Mouse (Mus musculus): ENCODE results near the gene Ppox. TPM values are rescaled to one million over a fixed set of nuclear protein-coding genes. Genes with fewer than 3 reads are reported as not detected.

Ppox gene
- polyA plus RNA-seq, 1 experiment from 2014 or later = 205 TPM

DNA sequence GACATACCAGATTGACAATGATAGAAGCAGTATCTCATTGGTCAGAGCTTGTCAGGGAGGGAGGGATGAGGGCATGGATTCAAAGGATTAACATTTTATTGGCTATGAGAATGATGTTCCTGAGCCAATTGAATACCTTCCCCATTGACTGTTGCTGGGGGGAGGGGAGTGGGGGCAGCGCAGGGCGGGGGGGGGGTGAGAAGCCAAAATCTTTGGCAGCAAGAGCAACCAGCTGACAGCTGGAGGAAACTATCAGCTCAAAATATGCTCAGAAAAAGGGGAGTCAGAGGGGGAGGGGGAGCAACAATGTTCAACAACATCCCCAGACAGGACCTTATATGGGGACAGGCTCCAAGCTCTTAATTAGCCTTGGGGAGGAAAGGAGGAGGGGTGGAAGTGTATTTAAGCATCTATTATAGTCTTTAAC, 17.8 kb downstream of the Ppox start:
- Histone ChIP-seq H3K27me3 (ENCODE audit: control insufficient read depth, insufficient read depth, low read depth, low read length) (peaks cover 16% of the 10 kb centered on the region), H3K9me3 (replicated peaks; ENCODE audit: control insufficient read depth, low read length) (no peaks in the 10 kb centered on the region), H3K4me3 (ENCODE audit: low read depth, low read length) (no peak overlapping the region), H3K4me2 (ENCODE audit: low read depth, low read length) (peak overlapping the region; percentile 10; the same call in 1 of the 2 replicates), H3K9ac (ENCODE audit: low read depth, low read length) (no peak overlapping the region), H3K27ac (ENCODE audit: low read length) (no peak overlapping the region), H3K4me1 (ENCODE audit: control insufficient read depth, low read depth, low read length) (peaks cover 7% of the 10 kb centered on the region), H3K36me3 (ENCODE audit: control insufficient read depth, insufficient read depth) (no peaks in the 10 kb centered on the region)
- whole genome bisulfite sequencing (ENCODE audit: insufficient replicate concordance) = 0% methylated on average over 2 of the region's 2 CpGs
- peak; percentile 48 for ATAC-seq (ENCODE audit: low read depth)

DNA sequence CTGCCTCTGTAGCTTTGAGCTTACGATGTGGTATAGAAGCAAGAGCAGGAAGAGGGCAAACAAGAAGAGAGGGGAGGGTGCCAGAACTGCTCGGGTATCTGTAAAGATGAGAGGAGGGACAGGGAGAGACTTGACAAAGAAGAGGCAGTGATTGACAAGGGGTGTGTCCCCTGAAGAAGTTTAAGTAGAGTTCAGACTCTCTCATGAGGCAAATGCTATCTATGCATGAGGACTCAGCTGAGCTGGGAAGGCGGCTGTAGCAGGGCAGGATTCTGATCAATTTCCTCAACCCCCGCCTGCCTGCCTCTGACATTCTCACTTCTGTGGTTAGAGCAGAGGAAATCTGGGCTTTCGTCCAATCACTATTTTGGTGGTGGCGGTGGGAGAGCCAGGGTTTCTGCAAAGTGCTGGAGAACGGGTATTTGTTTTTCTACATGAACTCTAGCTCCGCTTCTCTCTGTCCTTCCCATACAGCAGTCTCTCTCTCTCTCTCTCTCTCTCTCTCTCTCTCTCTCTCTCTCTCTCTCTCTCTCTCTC, 18.3 kb downstream of the Ppox start:
- ATAC-seq (ENCODE audit: low read depth) = peak; percentile 26
- 2% methylated on average over 8 of the region's 8 CpGs for WGBS (ENCODE audit: insufficient replicate concordance)
- Histone ChIP-seq H3K36me3 (ENCODE audit: control insufficient read depth, insufficient read depth) (no peaks in the 10 kb centered on the region), H3K27me3 (ENCODE audit: control insufficient read depth, insufficient read depth, low read depth, low read length) (peaks cover 16% of the 10 kb centered on the region), H3K9ac (ENCODE audit: low read depth, low read length) (no peak overlapping the region), H3K9me3 (replicated peaks; ENCODE audit: control insufficient read depth, low read length) (no peaks in the 10 kb centered on the region), H3K27ac (ENCODE audit: low read length) (peak overlapping the region; percentile 28; the same call in 1 of the 2 replicates), H3K4me1 (ENCODE audit: control insufficient read depth, low read depth, low read length) (peaks cover 7% of the 10 kb centered on the region), H3K4me2 (ENCODE audit: low read depth, low read length) (peak overlapping the region; percentile 10), H3K4me3 (ENCODE audit: low read depth, low read length) (no peak overlapping the region)

DNA sequence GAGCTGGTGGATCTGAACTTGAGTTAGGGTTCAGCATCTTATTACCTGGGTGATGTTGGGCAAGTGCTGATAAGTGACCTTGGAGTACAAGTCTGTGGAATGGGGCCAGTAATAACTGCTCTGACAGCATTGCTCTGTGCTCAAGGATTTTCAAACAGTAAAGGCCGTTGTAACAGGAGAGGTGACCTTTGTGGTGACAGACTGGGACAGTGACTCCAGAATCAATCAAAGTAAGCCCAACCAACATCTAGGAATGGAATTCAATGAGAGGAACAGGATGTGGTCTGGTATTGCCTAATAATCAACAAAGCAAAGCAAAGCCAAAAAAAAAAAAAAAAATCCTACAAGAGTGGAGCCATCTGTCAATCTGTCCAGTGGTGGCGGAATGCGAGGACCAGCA, 20.7 kb downstream of the Ppox start:
- Histone ChIP-seq H3K4me2 (ENCODE audit: low read depth, low read length) (no peak overlapping the region), H3K4me1 (ENCODE audit: control insufficient read depth, low read depth, low read length) (peaks cover 4% of the 10 kb centered on the region; the same call in 1 of the 2 replicates), H3K36me3 (ENCODE audit: control insufficient read depth, insufficient read depth) (no peaks in the 10 kb centered on the region), H3K27ac (ENCODE audit: low read length) (no peak overlapping the region), H3K27me3 (ENCODE audit: control insufficient read depth, insufficient read depth, low read depth, low read length) (peaks cover 16% of the 10 kb centered on the region), H3K9ac (ENCODE audit: low read depth, low read length) (no peak overlapping the region), H3K9me3 (replicated peaks; ENCODE audit: control insufficient read depth, low read length) (no peaks in the 10 kb centered on the region), H3K4me3 (ENCODE audit: low read depth, low read length) (no peak overlapping the region)
- ATAC-seq (ENCODE audit: low read depth) = no peak
- WGBS (ENCODE audit: insufficient replicate concordance) = 22% methylated on average over 3 of the region's 3 CpGs

DNA sequence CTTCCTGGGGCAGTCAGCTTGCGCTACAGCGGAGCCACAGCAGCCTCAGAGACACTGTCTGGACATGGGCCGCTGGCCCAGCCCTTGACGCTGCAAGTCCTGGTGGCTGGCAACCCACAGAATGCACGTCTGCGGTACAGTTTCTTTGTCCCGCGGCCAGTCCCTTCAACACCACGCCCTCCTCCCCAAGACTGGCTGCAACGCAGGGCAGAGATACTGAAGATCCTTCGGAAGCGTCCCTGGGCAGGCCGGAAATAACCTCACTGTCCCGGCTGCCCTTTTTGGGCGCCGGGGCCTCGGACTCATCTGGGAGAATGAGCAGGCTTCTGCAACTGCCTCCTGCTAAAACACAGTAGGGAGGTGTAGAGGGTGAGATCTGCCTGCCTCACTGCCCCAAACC, 22.1 kb downstream of the Ppox start:
- WGBS (ENCODE audit: insufficient replicate concordance) = 63% methylated on average over 17 of the region's 17 CpGs

DNA sequence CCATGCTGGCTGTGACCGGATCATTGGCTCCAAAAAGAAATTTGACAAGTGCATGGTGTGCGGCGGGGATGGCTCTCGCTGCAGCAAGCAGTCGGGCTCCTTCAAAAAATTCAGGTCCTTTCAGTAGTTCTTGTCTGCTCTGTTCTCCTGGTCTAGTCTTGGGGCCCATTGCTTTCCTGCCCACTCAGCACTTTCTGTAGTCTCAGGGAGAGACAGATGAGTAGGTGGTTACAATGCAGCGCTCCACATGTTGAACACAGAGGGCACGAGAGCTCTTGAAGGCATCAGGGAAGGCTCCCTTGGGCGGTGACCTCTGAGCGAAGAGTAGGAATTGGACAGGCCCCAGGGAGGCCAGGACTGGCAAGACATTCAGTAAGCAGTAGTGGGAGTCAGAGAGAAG, 23.2 kb downstream of the Ppox start:
- Histone ChIP-seq H3K36me3 (ENCODE audit: control insufficient read depth, insufficient read depth) (no peaks in the 10 kb centered on the region), H3K9me3 (replicated peaks; ENCODE audit: control insufficient read depth, low read length) (no peaks in the 10 kb centered on the region), H3K4me2 (ENCODE audit: low read depth, low read length) (no peak overlapping the region), H3K9ac (ENCODE audit: low read depth, low read length) (no peak overlapping the region), H3K27ac (ENCODE audit: low read length) (no peak overlapping the region), H3K4me3 (ENCODE audit: low read depth, low read length) (no peak overlapping the region), H3K27me3 (ENCODE audit: control insufficient read depth, insufficient read depth, low read depth, low read length) (peaks cover 16% of the 10 kb centered on the region), H3K4me1 (ENCODE audit: control insufficient read depth, low read depth, low read length) (peaks cover 4% of the 10 kb centered on the region; the same call in 1 of the 2 replicates)
- WGBS (ENCODE audit: insufficient replicate concordance) = 63% methylated on average over 9 of the region's 9 CpGs
- ATAC-seq (ENCODE audit: low read depth) = no peak

More for the DNA sequence above, 22.1 kb downstream of the Ppox start:
- ATAC-seq (ENCODE audit: low read depth) = no peak
- Histone ChIP-seq H3K9ac (ENCODE audit: low read depth, low read length) (no peak overlapping the region), H3K4me1 (ENCODE audit: control insufficient read depth, low read depth, low read length) (peaks cover 4% of the 10 kb centered on the region; the same call in 1 of the 2 replicates), H3K4me2 (ENCODE audit: low read depth, low read length) (no peak overlapping the region), H3K4me3 (ENCODE audit: low read depth, low read length) (no peak overlapping the region), H3K27ac (ENCODE audit: low read length) (no peak overlapping the region), H3K27me3 (ENCODE audit: control insufficient read depth, insufficient read depth, low read depth, low read length) (peaks cover 16% of the 10 kb centered on the region), H3K9me3 (replicated peaks; ENCODE audit: control insufficient read depth, low read length) (no peaks in the 10 kb centered on the region), H3K36me3 (ENCODE audit: control insufficient read depth, insufficient read depth) (no peaks in the 10 kb centered on the region)

DNA sequence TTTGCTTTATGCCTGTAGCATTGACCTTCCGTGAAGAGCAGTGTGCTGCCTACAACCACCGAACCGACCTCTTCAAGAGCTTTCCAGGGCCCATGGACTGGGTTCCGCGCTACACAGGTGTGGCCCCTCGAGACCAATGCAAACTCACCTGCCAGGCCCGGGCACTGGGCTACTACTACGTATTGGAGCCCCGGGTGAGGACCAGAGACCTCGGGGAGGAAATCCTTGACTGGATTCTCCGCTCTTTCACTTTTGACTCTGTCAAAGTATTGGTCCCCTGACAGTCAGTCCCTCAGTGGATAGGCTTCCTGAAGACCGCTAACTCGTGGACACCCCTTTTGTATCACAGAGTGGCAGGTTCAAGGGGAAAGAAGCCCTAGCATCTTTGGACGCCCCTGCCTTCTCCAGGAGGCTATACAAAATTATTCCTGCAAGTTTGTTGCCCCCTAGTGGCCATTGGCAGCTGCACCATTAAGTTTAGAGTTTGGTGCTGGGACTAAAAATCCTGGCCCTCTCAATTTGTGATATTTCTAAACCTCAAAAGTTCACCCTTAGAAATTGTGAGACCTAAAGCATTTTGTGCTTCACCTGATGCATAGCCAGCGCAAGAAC, 23.9 kb downstream of the Ppox start:
- no peaks in the 10 kb centered on the region for H3K9me3 ChIP-seq (replicated peaks; ENCODE audit: control insufficient read depth, low read length)
- no peaks in the 10 kb centered on the region; the same call in 1 of the 2 replicates for H3K4me1 ChIP-seq (ENCODE audit: control insufficient read depth, low read depth, low read length)
- no peak overlapping the region for H3K27ac ChIP-seq (ENCODE audit: low read length)
- no peak overlapping the region for H3K4me2 ChIP-seq (ENCODE audit: low read depth, low read length)
- 51% methylated on average over 15 of the region's 15 CpGs for WGBS (ENCODE audit: insufficient replicate concordance)
- H3K9ac ChIP-seq (ENCODE audit: low read depth, low read length) = no peak overlapping the region
- ATAC-seq (ENCODE audit: low read depth) = no peak; the same call in 1 of the 2 replicates
- H3K36me3 ChIP-seq (ENCODE audit: control insufficient read depth, insufficient read depth) = no peaks in the 10 kb centered on the region
- H3K4me3 ChIP-seq (ENCODE audit: low read depth, low read length) = no peak overlapping the region
- H3K27me3 ChIP-seq (ENCODE audit: control insufficient read depth, insufficient read depth, low read depth, low read length) = peaks cover 17% of the 10 kb centered on the region

DNA sequence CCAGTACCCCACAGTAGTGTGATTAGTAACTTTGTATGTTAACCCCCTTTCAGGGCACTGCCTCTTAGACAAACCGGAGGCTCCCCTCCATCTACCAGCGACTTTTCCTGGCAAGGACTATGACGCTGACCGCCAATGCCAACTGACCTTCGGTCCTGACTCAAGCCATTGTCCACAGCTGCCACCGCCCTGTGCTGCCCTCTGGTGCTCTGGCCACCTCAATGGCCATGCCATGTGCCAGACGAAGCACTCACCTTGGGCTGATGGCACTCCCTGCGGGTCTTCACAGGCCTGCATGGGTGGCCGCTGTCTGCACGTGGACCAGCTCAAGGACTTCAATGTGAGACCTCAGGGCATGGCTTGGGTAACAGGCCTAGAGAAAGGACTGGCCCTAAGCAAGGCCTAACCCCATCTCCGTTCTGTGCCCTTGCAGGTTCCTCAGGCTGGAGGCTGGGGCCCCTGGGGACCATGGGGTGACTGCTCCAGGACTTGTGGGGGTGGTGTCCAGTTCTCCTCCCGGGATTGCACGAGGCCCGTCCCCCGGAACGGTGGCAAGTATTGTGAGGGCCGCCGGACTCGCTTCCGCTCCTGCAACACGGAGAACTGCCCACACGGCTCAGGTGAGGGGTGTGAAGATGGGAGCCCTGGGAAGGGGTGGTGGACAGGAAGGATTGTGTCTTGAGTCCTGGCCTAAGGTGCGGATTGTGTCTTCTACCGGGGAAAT, 24.7 kb downstream of the Ppox start:
- Histone ChIP-seq H3K27ac (ENCODE audit: low read length) (no peak overlapping the region), H3K9me3 (replicated peaks; ENCODE audit: control insufficient read depth, low read length) (no peaks in the 10 kb centered on the region), H3K4me2 (ENCODE audit: low read depth, low read length) (no peak overlapping the region), H3K9ac (ENCODE audit: low read depth, low read length) (no peak overlapping the region), H3K36me3 (ENCODE audit: control insufficient read depth, insufficient read depth) (no peaks in the 10 kb centered on the region), H3K4me1 (ENCODE audit: control insufficient read depth, low read depth, low read length) (no peaks in the 10 kb centered on the region; the same call in 1 of the 2 replicates), H3K4me3 (ENCODE audit: low read depth, low read length) (no peak overlapping the region), H3K27me3 (ENCODE audit: control insufficient read depth, insufficient read depth, low read depth, low read length) (peaks cover 21% of the 10 kb centered on the region)
- WGBS (ENCODE audit: insufficient replicate concordance) = 79% methylated on average over 24 of the region's 24 CpGs
- ATAC-seq (ENCODE audit: low read depth) = no peak

DNA sequence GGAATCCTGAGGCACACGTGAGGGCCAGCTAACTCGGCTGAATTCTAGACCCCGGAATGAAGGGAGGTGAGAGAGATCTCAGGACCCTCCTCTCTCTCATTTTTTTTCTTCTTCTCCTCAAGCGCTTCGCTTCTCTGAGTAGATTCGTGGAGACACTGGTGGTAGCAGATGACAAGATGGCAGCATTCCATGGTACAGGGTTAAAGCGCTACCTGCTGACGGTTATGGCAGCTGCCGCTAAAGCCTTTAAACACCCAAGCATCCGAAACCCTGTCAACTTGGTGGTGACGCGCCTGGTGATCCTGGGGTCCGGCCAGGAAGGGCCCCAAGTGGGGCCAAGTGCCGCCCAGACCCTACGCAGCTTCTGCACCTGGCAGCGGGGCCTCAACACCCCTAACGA, 28.6 kb downstream of the Ppox start:
- H3K9ac ChIP-seq (ENCODE audit: low read depth, low read length) = no peak overlapping the region
- H3K4me1 ChIP-seq (ENCODE audit: control insufficient read depth, low read depth, low read length) = peaks cover 9% of the 10 kb centered on the region
- H3K27me3 ChIP-seq (ENCODE audit: control insufficient read depth, insufficient read depth, low read depth, low read length) = peaks cover 31% of the 10 kb centered on the region
- no peak overlapping the region for H3K4me2 ChIP-seq (ENCODE audit: low read depth, low read length)
- H3K9me3 ChIP-seq (replicated peaks; ENCODE audit: control insufficient read depth, low read length) = no peaks in the 10 kb centered on the region
- no peak for ATAC-seq (ENCODE audit: low read depth)
- no peaks in the 10 kb centered on the region for H3K36me3 ChIP-seq (ENCODE audit: control insufficient read depth, insufficient read depth)
- WGBS (ENCODE audit: insufficient replicate concordance) = 59% methylated on average over 17 of the region's 17 CpGs
- no peak overlapping the region for H3K27ac ChIP-seq (ENCODE audit: low read length)
- H3K4me3 ChIP-seq (ENCODE audit: low read depth, low read length) = no peak overlapping the region

Data from liver, embryonic 16.5 days (tissue).